Mouse (Mus musculus) C2C12 (cell line): ENCODE data around the gene Ifngr2.

Experiments
- CEBPB ChIP-seq: IDR thresholded peaks from one replicate; pipeline ENCODE4 v1.6.1; 2011; ENCODE audit warnings: low read depth, mild to moderate bottlenecking, control low read depth, moderate library complexity
- CTCF ChIP-seq: IDR thresholded peaks from one replicate; pipeline ENCODE4 v1.5.1; 2011; ENCODE audit not compliant: control insufficient read depth, insufficient read depth, insufficient read length
- MAX ChIP-seq: IDR thresholded peaks from one replicate; pipeline ENCODE4 v1.6.1; 2011; ENCODE audit warnings: mild to moderate bottlenecking, control low read depth

GRCm38 (mm10) chr16:91571105-91571504 is 24.2 kb downstream of the Ifngr2 start:
- no peak for TF ChIP-seq CTCF
- TF ChIP-seq CEBPB = no peak
- no peak for TF ChIP-seq MAX
